Mouse (Mus musculus) cerebellum, adult 2 months (tissue): Measurements from ENCODE around the gene Ginm1.

Source experiments
- CTCF ChIP-seq: fragments of 200-500 bp; IDR thresholded peaks from 2 replicates; pipeline ENCODE4 v1.5.1; 2011; ENCODE audit warnings: low read depth, mild to moderate bottlenecking, control low read depth, low read length, moderate library complexity, borderline replicate concordance; ENCODE audit not compliant: insufficient read depth
- POLR2A ChIP-seq: fragments of 200-500 bp; IDR thresholded peaks from 2 replicates; pipeline ENCODE4 v1.6.1; 2011; ENCODE audit warnings: low read length, control low read depth, borderline replicate concordance; ENCODE audit not compliant: insufficient read depth

GRCm38 (mm10) chr10:7775421-7775820 is 17.2 kb downstream of the Ginm1 start:
- TF ChIP-seq CTCF (no peak), POLR2A (no peak)
